Mouse (Mus musculus): ENCODE results near the gene Ttll9.

DNA sequence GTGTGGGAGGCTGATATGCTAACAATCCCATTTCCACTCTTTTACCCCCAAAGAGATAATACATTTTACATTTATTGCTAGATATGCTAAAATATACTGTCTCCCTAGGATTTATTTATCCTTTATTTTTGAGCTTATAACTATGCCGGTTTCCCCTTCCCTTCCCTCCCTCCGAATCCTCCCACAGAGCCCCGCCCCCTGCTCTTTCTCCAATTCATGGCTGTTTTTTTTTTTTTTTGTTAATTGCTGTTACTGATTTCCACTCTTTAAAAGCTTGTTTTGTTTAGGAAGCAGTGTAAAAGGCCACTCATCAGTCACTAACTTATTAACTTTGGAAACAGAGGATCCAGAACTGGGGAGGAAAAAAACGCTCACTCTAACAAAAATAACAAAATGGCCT, 34.8 kb downstream of the Ttll9 start:
- no peak for TF ChIP-seq POLR2A (IDR thresholded peaks at IDR 0.05; ENCODE audit: insufficient read length, low read depth)
- no peak for TF ChIP-seq MYOG (IDR thresholded peaks at IDR 0.05; ENCODE audit: control insufficient read depth in 1 of 3, insufficient read depth in 1 of 3, insufficient read length in 2 of 3, low read depth in 2 of 3)
- TF ChIP-seq USF1 (IDR thresholded peaks at IDR 0.05; ENCODE audit: low read depth), result no peak
- no peak for TF ChIP-seq E2F4 (IDR thresholded peaks at IDR 0.05; ENCODE audit: insufficient read depth)
- TF ChIP-seq MAX (IDR thresholded peaks at IDR 0.05; ENCODE audit: low read depth), result no peak
- TF ChIP-seq TCF3 (IDR thresholded peaks at IDR 0.05; ENCODE audit: insufficient read length, low read depth), result no peak
- TF ChIP-seq TCF12 (IDR thresholded peaks at IDR 0.05; ENCODE audit: insufficient read depth, poor library complexity, severe bottlenecking), result no peak
- TF ChIP-seq POLR2AphosphoS2 (IDR thresholded peaks at IDR 0.05; ENCODE audit: insufficient read length, low read depth), result no peak
- TF ChIP-seq MYOD1 (IDR thresholded peaks at IDR 0.05; ENCODE audit: control insufficient read depth in 1 of 3, insufficient read length in 2 of 3, low read depth in 2 of 3), result no peak
- TF ChIP-seq CEBPB (IDR thresholded peaks at IDR 0.05; ENCODE audit: insufficient read depth, poor library complexity, severe bottlenecking), result no peak
